Mouse (Mus musculus) CH12.LX (cell line): ENCODE data around the gene Tacr3.

Experiments used
- EP300 ChIP-seq: IDR thresholded peaks from 2 replicates; pipeline ENCODE4 v1.6.1; 2011; ENCODE audit warnings: low read length, improper control_type of control experiment
- POLR2A ChIP-seq: IDR thresholded peaks from 2 replicates; pipeline ENCODE4 v1.6.1; 2011; ENCODE audit warnings: low read depth, mild to moderate bottlenecking, improper control_type of control experiment, low read length

GRCm38 (mm10) chr3:134963461-134963860 lies 134.7 kb downstream of the Tacr3 start:
- TF ChIP-seq EP300: no peak
- TF ChIP-seq POLR2A: no peak
